Mouse (Mus musculus): Measurements from ENCODE around the gene Slc39a1.

Gene Slc39a1

GRCm38 (mm10) chr3:90294651-90295050 is 46.7 kb downstream of the Slc39a1 start:
- no peak for DNase-seq (ENCODE audit: extremely low spot score, low spot score)

Measured in neural tube, embryonic 10.5 days (tissue).